Mouse (Mus musculus) ES-E14 (cell line): ENCODE measurements at regions not wholly inside any gene's neighbourhood (a gene's known extent, or its start where the extent isn't known, plus 50 kb on each side); places are given as distances from the start of the nearest gene placed in this dataset.
"Not testable (repeated sequence)": the region's sequence is repeated elsewhere in the genome, so short reads cannot be mapped to it uniquely, and the experiment has no call there.

Experiments used
- DNase-seq: peaks from one replicate; pipeline ENCODE4 v3.0.0-alpha.2; 2013; ENCODE audit warnings: low read depth, low spot score
- H3K27ac ChIP-seq: 2 replicates; pipeline ENCODE4 v1.5.1; 2012; ENCODE audit warnings: low read depth, mild to moderate bottlenecking, low read length, moderate library complexity, mixed read lengths; ENCODE audit not compliant: poor library complexity, insufficient read depth, severe bottlenecking
- H3K36me3 ChIP-seq: 2 replicates; pipeline ENCODE4 v1.6.1; 2012; ENCODE audit warnings: mild to moderate bottlenecking, low read length, moderate library complexity, mixed read lengths; ENCODE audit not compliant: control insufficient read depth, poor library complexity, insufficient read depth, severe bottlenecking
- H3K4me1 ChIP-seq, 2 experiments: fragments of 150-350 bp in 1 of 2; sonication (generic) in 1 of 2; 2 replicates each; pipeline ENCODE4 v1.6.1; 2012; ENCODE audit warnings: low read length in 2 of 2, mild to moderate bottlenecking in 1 of 2, mixed read lengths in 1 of 2; ENCODE audit not compliant: control insufficient read depth in 2 of 2, insufficient read depth in 2 of 2, poor library complexity in 1 of 2
- H3K4me3 ChIP-seq, 2 experiments: fragments of 150-350 bp in 1 of 2; sonication (generic) in 1 of 2; 2 replicates each; pipeline ENCODE4 v1.5.1; 2012; ENCODE audit warnings: low read length in 2 of 2, low read depth in 1 of 2, mild to moderate bottlenecking in 1 of 2, mixed read lengths in 1 of 2; ENCODE audit not compliant: insufficient read depth in 1 of 2, poor library complexity in 1 of 2, severe bottlenecking in 1 of 2
- H3K9ac ChIP-seq: 2 replicates; pipeline ENCODE4 v1.6.1; 2012; ENCODE audit warnings: low read depth, mild to moderate bottlenecking, low read length, mixed read lengths; ENCODE audit not compliant: poor library complexity, insufficient read depth, severe bottlenecking
- H3K9me3 ChIP-seq: fragments of 150-350 bp; sonication (generic); 2 replicates; pipeline ENCODE4 v1.6.1; 2012; ENCODE audit warnings: low read depth, mild to moderate bottlenecking, low read length; ENCODE audit not compliant: control insufficient read depth, insufficient read depth
- CHD2 ChIP-seq: IDR thresholded peaks from 2 replicates; pipeline ENCODE4 v1.6.1; 2014; ENCODE audit warnings: mild to moderate bottlenecking, low read depth, low read length, inconsistent platforms
- HCFC1 ChIP-seq: IDR thresholded peaks from 2 replicates; pipeline ENCODE4 v1.6.1; 2012; ENCODE audit warnings: low read length, inconsistent platforms, borderline replicate concordance; ENCODE audit not compliant: insufficient read depth
- MAFK ChIP-seq: IDR thresholded peaks from 2 replicates; pipeline ENCODE4 v1.6.1; 2014; ENCODE audit warnings: mild to moderate bottlenecking, low read depth, low read length, inconsistent platforms; ENCODE audit not compliant: insufficient read depth
- ZC3H11A ChIP-seq: IDR thresholded peaks from 2 replicates; pipeline ENCODE4 v1.6.1; 2012; ENCODE audit warnings: low read depth, mild to moderate bottlenecking, inconsistent platforms, low read length, borderline replicate concordance
- ZNF384 ChIP-seq: IDR thresholded peaks from 2 replicates; pipeline ENCODE4 v1.6.1; 2012; ENCODE audit warnings: low read depth, low read length, inconsistent platforms
- in situ Hi-C, 2 experiments: fragments of 600-800 bp; cut with MboI; formaldehyde crosslinking; loops; one replicate each; pipeline ENCODE4 v1.15.1; 2025; ENCODE audit warnings: low sequenced_read_pairs in 2 of 2, inconsistent platforms in 1 of 2; ENCODE audit not compliant: unreplicated experiment in 2 of 2

DNA sequence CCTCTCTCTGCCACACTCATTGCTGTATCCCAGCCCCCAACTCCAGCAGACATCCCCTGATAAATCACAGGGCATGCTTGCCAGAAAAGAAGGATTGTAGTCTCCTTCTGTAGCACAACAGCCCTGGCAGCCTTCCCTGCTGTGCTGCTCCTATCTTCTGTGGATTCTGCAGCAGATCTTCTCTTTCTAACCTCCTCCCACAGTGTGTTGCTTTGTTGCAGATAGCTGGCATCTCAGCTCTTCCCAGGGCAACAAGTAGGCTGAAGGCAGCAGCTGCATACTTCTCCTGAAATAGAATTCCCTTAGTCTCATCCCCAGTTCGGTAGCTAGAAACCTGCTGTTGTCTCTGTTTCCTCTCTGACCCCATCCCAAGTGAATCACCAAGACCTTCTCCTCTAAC, 77.7 kb downstream of the Amer1 start:
- no peaks in the 10 kb centered on the region for H3K9me3 ChIP-seq
- no peak overlapping the region for H3K9ac ChIP-seq
- TF ChIP-seq ZNF384 (no peak), HCFC1 (no peak), CHD2 (no peak), MAFK (no peak), ZC3H11A (no peak)
- DNase-seq = no peak
- H3K36me3 ChIP-seq = no peaks in the 10 kb centered on the region; the same call in 1 of the 2 replicates
- peak overlapping the region; percentile 78 for H3K27ac ChIP-seq
- in situ Hi-C loops = no loop called here
- H3K4me1 ChIP-seq = no peaks in the 10 kb centered on the region; a peak in 1 of 4 replicates
- no peak overlapping the region for H3K4me3 ChIP-seq

GRCm38 (mm10) chrX:95365326-95365725, 79.3 kb downstream of the Amer1 start:
- in situ Hi-C loops, H3K9ac ChIP-seq, H3K36me3 ChIP-seq, H3K9me3 ChIP-seq, H3K4me1 ChIP-seq, H3K4me3 ChIP-seq, DNase-seq: not testable (repeated sequence)
- H3K27ac ChIP-seq = peak overlapping the region; percentile 62

- H3K9ac ChIP-seq = no peak overlapping the region
- no peak overlapping the region for H3K4me3 ChIP-seq
- in situ Hi-C loops = no loop called here
- TF ChIP-seq ZC3H11A (0 out of 2 replicates have a peak, but pooled peaks have one; percentile 15), MAFK (no peak), CHD2 (no peak)
- no peak for DNase-seq
- H3K9me3 ChIP-seq = no peaks in the 10 kb centered on the region
- no peak overlapping the region for H3K27ac ChIP-seq
- H3K36me3 ChIP-seq = no peaks in the 10 kb centered on the region
- H3K4me1 ChIP-seq = no peaks in the 10 kb centered on the region
Measured at GRCm38 (mm10) chrX:95359053-95359452, 85.6 kb downstream of the Amer1 start.
